Mouse (Mus musculus): Measurements from ENCODE around the gene Zfp248.

Zfp248 gene

DNA sequence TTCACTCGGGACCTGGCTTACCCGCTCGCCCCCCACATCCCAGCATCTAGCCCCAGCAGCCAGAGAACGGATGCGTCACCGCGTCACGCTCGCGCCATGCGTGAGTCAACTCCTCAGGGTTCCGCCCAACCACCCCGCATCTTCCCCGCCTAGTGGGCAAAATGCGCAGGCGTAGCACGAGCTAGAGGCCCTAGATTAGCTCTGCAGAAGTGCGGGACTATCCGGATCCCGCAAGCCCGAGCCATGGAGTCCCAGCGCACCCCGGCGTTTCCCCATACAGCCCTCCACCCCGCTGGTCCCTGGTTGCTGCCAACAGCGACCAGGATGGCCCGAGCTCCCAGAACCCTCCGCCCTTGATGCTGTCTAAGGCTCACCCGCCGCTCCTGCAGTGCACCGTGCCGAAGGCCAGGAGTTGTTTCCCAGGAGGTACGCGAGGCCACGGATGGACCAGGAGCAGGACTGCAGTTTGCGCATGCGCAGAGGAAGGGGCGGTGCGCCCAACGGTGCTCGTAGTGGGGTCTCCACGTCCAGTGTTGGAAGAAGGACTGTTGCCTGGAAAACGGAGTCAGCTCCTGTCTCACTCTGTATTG is at the start of gene Zfp248:
Gene Zfp248, minus strand, starts transcription at position 487 of the 590 bp plus-strand sequence.
- DNase-seq = peak; percentile 81

DNA sequence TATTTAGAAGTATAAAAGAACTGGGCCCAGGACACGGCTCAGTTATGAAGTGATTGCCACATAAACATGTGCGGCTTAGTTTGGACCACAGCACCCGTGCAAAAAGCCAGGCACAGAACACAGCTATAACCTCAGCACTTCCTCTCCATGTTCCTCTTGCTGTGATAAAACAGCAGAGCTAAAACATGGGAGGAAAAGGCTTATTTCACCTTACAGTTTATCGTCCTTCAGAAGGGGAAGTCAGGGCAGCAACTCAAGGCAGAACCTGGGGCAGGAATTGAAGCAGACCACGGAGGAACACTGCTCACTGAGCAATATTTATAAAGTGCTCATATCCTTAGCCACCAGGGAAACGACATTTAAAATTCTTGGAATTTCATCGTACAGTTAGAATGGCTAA is 43.7 kb upstream of the Zfp248 start:
- no peak for DNase-seq

DNA sequence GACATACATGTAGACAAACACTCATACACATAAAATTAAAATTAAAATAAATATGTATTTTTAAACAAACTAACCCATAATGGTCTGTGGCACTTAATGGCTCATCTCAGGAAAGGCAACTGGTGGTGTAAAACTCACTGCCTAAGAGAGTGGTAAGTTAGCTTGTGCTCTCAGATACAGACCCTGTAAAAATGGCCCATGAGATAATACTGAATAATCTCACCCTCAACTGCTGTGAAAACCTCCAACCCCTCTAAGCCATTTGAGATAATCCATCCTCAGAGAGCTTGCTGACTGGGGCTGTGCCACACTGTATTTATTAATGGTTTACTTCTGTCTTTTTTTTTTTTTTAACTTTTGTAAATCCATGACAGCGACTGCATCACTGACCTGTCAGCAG is 26.8 kb upstream of the Zfp248 start:
- no peak for DNase-seq

DNA sequence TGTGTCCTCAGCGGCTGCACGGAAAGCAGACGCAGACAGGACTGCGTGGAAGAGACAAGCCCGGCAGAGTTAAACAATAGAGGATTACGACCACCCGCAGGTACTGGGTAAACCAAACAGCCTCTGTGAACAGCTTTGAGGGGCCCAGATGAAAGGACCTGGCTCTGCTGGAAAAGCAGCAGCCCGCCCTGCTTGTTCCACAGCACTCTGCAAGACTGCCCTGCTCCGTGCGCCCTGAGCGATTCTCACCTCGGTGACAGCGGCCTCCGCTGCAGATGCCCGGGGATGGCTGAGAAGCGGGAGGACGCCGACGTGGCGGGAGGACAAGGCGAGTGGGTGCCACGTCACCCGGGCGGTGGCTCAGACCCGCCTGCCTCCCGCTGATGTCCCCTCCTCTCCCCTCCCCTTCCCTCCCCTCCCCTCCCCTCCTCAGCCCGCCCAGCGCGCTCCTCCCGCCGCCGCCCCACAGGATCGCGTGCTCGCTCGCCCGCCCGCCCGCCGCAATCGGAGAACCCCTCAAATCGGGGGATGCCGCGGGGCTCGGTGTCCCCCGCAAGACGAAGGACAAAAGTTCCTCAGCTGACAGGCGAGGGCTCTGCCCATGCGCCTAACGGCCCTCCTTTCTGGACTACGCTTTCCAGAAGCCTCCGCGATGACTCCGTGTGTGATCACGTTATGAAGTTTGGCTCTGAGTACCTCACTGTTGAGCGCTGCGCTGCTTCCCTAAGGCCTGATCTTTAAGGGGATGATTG is 23.8 kb upstream of the Zfp248 start, which contains the start of gene Zfp9:
Gene Zfp9, minus strand, starts transcription at position 364 of the 752 bp plus-strand sequence.
- DNase-seq = peak; percentile 18

DNA sequence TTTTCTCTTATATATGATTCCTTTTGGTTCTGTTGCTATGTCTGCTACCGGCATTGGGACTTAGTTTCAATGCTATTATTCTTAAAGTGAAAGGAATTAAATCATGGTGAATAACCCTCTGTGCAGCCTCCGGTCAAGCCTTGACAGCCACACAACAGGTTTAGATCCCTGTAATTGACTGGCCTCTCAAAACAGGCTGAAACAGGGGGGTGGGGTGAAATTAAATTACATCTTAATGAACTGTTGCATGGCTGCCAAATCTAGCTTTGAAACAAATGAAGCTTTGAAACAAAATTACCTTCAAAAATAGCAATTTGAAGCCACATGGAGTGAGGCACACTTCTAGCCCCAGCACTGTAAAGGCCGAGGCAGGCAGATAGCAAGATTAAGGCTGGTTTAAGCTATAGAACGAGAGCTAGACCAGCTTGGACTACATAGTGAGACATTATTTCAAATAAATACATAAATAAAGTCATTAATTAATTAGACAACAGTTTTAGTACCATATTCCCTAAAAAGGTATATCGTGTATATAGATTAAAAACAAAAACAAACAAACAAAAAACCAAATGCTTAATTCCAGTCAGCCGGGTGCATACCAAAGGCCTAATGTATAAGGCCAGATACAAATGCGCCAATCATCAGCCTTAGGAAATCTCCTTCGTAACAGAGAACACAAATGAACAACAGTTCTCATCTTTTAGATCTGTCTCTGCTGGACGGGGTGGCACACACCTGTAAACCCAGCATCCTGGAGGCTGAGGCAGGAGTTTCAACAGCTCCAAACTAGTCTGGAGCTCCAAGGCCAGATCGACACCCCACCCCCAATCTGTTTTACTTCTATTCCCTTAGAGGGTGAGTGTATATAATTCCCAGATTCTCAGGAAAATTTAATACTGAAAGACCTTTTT is 22.8 kb upstream of the Zfp248 start:
- DNase-seq = no peak

DNA sequence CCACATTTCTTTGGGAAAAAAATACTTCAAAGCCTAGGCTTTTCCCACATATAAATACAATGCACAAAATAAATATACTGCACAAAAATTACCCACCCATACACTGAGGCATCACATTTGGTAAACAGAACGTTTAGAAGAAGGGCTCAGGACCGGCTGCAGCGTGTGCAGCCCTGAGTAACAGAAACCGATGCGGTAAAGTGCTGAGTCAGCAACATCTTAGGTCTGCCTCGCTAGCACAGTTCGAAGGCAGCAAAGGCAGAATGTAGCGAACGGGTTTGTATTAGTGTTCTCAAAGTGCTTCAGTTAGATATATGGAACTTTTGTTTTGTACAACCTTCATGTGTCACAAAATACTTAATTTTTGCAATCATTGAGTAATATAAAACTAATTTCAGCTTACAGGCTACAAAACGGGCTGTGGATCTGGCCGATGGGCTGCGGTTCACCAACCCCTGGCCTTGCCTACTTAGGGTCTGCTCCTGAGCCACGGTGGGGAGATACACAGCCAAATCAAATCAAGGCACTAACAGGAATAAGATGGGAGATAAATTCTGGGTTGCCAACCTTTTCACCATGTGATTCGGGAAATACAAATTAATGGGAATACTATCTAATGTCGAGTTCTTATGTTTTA is 6.9 kb upstream of the Zfp248 start:
- DNase-seq = no peak

DNA sequence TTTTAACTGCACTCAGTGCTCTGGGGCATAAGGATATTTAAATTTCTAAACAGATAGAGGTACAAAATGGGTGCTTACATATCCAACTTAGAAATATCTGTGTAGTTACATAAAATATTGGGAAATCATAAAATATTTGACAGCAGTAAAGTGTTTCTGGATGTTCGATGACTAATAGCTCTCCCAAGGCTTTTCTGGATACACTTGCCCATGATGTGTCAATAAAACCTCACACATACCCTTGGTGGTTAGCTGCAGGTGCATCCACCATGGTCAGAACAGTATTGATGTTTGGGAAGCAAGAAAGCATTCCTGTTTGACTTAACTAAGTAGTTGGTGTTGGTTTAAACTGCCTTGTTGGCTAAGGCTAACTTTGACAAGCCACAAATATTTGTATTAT is 2.4 kb upstream of the Zfp248 start:
- DNase-seq = no peak

DNA sequence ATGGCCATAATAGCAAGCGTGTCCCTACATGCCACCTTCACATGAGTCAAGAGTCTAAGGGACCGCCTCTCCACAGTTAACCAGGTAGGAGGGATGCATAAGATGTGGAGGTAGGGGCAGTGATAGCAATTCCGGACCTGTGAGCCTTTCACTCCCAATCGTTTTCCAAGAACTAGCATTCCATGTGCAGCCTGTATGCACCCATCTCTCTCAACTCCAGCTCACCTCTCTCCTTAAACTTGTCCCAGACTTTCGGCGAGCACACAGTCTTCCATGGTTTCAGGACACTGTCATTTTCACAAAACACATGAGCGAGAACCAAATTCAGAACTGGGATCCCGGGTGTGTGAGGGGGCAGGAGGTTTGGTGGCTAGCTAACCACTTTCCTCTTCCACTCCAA is 876 bp downstream of the Zfp248 start:
- no peak for DNase-seq

DNA sequence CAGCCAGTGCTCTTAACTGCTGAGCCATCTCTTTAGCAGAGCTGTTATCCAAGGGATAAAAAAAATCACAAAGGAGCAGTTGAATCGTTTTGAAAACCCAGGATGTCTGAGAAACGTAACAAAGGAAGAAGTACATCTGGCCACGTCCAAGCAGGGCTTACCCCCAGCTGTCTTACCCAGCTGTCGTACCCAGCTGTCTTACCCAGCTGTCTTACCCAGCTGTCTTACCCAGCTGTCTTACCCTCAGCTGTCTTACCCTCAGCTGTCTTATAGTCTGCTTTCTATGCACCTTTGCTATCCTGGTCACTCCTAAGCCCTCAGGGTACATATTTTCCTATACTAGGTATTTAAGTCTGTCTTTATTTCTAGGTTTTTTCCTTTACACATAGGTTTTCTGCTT is 23.8 kb downstream of the Zfp248 start:
- DNase-seq = no peak

DNA sequence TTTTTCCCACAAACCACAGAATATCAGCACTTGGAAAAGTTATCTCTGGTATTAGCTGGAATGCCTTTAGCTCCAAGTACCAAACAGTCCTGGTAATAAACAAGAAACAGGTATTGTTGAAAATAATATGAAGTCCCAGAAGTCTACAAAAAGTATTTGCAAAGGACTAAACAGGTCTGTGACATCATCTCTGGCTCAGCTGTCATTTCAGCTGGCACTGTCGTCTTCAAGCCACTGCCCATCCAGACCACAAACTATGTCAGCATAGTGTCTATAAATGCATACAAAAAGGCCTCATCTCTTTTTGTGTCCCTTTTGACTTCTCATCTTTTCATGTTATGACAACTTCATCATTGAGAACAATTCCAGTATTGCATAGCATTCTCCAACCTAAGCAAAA is 28.7 kb downstream of the Zfp248 start:
- no peak for DNase-seq

DNA sequence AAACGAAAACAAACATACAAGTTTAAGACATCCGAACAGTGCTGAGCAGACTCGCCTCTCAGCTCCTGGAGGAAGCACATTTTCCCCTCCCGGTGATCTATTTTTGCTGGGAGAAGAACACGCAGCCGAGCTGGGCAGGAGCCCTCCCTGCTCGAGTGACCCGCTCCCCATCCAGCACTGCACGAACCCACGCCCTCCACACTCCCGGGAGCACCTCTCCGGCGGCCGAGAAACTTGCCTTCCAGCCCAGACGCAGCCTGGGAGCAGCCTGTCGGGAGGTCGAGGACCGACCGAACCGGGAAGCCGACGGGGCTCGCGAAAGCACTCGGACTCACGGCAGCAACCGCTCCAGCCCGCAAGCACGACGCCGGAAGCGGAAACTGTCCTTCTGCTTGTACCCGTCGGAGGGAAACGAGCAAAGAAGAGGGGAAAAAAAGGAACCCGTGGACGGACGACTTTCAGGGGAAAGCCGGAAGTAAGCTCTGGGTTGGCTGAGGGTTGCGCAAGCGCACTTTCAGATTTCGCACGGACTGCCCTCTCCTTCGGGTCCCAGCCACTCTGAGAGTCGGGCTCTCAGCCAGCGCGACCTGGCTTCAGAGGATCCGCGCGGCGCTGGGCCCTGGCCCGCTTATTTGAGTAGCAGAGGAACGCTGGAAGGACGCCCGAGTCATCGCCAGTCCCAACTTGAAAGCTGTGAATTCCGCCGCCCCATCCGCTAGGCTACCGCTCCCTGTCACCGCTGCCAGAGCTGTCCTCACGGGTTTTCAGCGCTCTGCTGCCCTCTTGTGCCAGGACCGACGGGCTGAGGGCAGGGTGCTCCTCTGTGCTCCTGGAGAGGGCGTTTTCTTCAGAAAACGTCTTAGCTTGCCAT is 36.0 kb downstream of the Zfp248 start, which contains the start of gene Bms1:
Gene Bms1, minus strand, starts transcription at position 425 of the 871 bp plus-strand sequence.
- peak; percentile 92 for DNase-seq

DNA sequence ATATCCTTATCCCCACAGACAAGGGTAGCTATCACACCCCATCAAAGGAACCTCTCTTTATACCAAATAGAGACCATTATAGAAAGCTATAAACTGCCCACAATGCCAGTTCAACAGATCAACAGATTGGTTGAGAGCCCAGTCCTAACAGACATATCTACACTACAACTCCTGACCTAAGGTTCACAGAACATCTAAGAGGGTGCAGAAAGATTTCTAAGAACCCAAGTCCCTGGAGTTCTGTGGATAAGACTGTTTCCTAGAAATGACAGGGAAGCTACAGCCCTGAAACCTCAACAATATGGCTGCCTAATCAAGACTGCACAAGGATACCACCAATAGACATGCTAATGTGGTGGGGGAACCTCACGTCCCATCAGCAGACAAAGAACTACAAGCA is 44.9 kb downstream of the Zfp248 start:
- DNase-seq = no peak

DNA sequence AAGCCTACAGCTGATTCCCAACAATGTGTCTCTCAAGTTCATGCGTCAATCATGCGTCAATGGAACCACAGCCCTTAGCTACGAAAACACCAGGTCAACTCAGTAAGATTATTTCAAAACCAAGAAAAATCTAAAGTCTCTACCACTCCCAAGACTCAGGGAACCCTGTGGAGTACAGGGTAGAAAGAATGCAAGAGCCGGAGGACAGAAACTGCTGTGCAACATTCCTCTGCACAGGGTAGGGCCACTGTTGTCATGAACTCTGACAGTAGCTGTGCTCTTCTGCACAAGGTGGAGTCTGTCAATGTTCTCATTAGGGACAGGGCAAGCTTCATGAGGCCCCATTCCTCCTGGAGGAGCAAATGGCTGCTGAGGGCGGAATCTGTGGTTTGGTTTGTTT is 46.8 kb downstream of the Zfp248 start:
- DNase-seq = no peak

DNA sequence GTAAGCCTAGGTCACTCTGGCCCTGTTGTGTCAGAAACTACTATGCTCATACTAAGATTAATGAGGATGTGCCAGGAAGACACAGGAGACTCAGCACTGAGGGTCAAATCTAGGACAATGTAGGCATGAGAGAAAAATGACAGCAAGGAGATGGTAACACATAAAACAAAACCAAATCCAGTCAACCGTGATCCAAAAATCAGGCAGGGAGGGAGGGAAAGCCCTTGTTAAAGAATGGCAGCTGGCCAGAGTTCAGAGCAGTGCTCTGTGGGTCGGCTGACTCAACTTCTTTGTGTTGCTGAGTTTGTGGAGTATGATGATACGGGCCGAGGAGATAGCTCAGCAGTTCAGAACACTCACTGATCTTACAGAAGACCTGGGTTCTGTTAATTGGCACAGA is 48.9 kb downstream of the Zfp248 start:
- no peak for DNase-seq

DNA sequence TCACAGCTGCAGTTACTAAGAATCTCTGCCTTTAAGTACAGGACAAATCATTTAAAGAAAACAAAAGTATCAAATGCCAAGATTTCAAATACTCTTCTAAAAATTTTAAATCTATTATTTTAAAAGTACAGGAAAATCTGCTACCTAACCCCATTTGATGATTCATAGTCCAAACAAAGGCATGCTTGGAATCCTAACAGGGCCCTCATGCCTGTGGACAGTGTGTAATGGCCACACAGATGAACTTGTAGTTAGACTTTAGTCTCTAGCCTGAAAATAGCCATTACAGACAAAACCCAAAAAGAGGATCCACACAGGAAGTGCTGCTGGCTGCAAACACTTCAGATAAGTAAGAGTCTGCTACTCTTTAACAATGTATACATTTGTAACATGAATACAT is 64.6 kb downstream of the Zfp248 start:
- DNase-seq = no peak

DNA sequence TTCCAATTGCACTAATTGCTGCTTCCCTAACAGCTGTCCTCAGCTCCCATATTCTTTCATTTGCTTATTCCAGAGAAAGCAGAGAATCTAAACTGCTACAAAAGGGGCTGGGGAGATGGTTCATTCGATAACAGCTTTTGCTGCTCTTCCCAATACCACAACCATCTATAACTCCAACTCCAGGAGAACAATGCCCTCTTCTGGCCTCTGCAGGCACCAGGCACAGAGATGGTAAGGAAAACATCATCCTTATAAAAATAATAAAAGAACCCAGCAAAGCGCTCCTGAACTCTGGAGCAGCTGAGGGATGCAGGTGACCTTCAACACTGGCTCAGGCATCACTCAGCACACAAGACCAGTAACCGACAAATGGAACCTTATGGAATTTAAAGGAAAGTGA is 69.4 kb downstream of the Zfp248 start:
- DNase-seq = no peak

DNA sequence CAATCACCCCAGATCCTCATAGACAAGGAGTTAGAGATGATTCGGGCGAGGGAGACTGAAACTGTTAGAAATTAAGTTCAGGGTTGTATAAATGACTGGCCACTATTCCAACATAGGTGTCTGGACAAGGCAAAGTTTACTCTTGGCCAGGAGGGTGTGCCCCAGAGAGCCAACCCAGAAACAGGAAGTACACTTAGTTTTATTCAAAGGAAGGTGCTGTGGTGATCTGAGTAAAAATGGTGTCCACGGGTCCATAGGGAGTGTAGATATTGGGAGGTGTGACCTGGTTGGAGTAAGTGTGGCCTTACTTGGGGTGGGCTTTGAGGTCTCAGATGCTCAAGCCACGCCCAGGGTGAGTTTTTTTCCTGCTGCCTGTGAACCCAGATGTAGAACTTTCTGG is 74.1 kb downstream of the Zfp248 start:
- DNase-seq = no peak

DNA sequence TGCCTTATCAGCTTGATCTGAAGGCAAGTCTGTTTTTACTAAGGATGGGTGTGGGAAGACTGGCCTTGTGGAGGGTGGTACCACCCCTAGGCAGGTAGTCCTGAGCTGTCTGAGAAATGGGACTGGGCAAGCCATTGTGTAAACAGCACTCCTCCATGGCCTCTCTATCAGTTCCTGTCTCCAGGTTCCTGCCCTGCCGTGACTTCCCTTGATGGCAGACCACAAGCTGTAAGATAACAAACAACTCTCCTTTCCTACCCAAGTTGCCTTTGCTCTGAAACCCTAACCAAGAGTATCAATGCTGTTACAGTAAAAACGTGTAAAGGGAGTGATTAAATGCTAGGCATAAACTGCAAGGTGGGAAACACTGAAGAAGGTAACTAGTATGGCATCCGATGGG is 74.7 kb downstream of the Zfp248 start:
- no peak for DNase-seq

DNA sequence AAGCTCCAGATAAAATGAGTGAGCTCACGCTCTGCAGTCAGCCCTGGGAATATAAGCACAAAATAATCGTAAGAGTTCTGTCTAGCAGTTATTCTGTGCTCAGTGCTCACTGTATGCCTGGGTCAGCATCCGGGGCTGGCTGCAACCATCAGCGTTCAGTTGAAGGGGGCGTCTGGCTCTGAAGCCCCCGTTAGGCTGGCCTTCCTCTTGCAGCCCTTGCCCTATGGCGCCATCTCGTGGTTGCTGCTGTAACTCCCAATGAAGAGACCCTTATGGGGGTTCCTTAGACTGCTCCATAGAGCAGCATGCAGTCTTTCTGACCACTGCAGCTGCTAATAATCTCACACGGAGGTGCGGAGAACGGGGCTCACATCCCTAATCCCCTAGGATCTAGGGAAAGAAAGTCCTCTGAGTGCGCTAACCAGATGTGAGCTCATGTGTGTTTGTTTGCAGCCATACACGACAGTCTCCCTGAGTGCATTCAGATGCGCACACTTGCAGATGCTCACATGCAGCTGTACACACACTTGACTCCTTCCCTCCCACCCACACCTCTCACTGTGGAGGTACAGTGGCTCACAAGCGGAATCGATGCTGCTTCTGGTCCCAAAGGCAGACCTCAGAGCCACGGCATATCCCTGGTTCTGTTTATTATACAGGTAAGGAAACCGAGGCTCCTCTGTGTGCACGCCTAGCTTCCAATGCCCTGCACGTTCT is 75.7 kb downstream of the Zfp248 start:
- peak; percentile 71 for DNase-seq

DNA sequence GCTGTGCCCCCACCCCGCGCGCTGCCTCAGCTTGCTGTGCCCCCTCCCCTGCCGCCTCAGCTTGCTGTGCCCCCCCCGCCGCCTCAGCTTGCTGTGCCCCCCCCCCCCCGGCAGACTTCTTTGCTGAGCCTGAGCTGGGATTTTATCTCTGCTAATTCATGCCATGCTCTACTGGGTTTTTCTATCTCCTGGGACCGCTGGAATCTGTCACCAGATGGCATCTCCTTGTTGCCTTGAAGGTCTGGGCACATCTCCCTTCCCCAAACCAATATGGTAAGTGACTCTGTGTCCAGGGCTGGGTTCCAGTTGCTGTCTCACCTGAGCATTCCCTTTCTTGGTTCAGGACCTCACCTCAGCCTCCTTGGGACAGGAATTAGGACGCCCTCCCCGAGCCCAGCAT is 77.7 kb downstream of the Zfp248 start:
- no peak for DNase-seq

All from thymus, postnatal 25 days (tissue).